Mouse (Mus musculus) C2C12 (cell line): ENCODE measurements around the gene Olfr223. TPM values are rescaled to one million over a fixed set of nuclear protein-coding genes. Genes with fewer than 3 reads are reported as not detected.

Experiments used
- H3K27me3 ChIP-seq: one replicate; pipeline ENCODE4 v1.6.1; 2011; ENCODE audit not compliant: control insufficient read depth, insufficient read depth, insufficient read length
- H3K36me3 ChIP-seq: one replicate; pipeline ENCODE4 v1.6.1; 2011; ENCODE audit not compliant: control insufficient read depth, insufficient read depth
- H3K4me3 ChIP-seq: one replicate; pipeline ENCODE4 v1.5.1; 2011; ENCODE audit warnings: mild to moderate bottlenecking, control low read depth; ENCODE audit not compliant: poor library complexity, insufficient read depth, severe bottlenecking
- H3K79me2 ChIP-seq: one replicate; pipeline ENCODE4 v1.6.1; 2011; ENCODE audit not compliant: control insufficient read depth, insufficient read depth
- H3K79me3 ChIP-seq: one replicate; pipeline ENCODE4 v1.6.1; 2011; ENCODE audit warnings: low read depth, control low read depth
- H3ac ChIP-seq: one replicate; pipeline ENCODE3; 2011; ENCODE audit warnings: low read depth; ENCODE audit not compliant: control insufficient read depth, insufficient read length
- CEBPB ChIP-seq: IDR thresholded peaks from one replicate; pipeline ENCODE4 v1.6.1; 2011; ENCODE audit warnings: low read depth, mild to moderate bottlenecking, control low read depth, moderate library complexity
- CTCF ChIP-seq: IDR thresholded peaks from one replicate; pipeline ENCODE4 v1.5.1; 2011; ENCODE audit not compliant: control insufficient read depth, insufficient read depth, insufficient read length
- FOSL1 ChIP-seq: IDR thresholded peaks from one replicate; pipeline ENCODE4 v1.8.0; 2011; ENCODE audit warnings: mild to moderate bottlenecking, low read length; ENCODE audit not compliant: poor library complexity, insufficient read depth, severe bottlenecking
- MAX ChIP-seq: IDR thresholded peaks from one replicate; pipeline ENCODE4 v1.6.1; 2011; ENCODE audit warnings: mild to moderate bottlenecking, control low read depth
- MYOD1 ChIP-seq: IDR thresholded peaks from one replicate; pipeline ENCODE4 v1.6.1; 2011; ENCODE audit warnings: low read depth; ENCODE audit not compliant: control insufficient read depth, insufficient read length
- MYOG ChIP-seq: IDR thresholded peaks from one replicate; pipeline ENCODE4 v1.6.1; 2011; ENCODE audit not compliant: control insufficient read depth, insufficient read length; ENCODE audit errors: extremely low read depth
- USF1 ChIP-seq: IDR thresholded peaks from one replicate; pipeline ENCODE4 v1.6.1; 2011; ENCODE audit warnings: low read depth, mild to moderate bottlenecking, control low read depth, moderate library complexity
- polyA plus RNA-seq: library from polyadenylated mRNA; unstranded; fragments of >200 nt; fragmentation: generic; extraction: Trizol; gene quantifications from one replicate; pipeline ENCODE4 v1.2.1, GENCODE M21; 2012; ENCODE audit warnings: missing spikeins

Olfr223 gene
- polyA plus RNA-seq, 1 experiment, result not detected

DNA sequence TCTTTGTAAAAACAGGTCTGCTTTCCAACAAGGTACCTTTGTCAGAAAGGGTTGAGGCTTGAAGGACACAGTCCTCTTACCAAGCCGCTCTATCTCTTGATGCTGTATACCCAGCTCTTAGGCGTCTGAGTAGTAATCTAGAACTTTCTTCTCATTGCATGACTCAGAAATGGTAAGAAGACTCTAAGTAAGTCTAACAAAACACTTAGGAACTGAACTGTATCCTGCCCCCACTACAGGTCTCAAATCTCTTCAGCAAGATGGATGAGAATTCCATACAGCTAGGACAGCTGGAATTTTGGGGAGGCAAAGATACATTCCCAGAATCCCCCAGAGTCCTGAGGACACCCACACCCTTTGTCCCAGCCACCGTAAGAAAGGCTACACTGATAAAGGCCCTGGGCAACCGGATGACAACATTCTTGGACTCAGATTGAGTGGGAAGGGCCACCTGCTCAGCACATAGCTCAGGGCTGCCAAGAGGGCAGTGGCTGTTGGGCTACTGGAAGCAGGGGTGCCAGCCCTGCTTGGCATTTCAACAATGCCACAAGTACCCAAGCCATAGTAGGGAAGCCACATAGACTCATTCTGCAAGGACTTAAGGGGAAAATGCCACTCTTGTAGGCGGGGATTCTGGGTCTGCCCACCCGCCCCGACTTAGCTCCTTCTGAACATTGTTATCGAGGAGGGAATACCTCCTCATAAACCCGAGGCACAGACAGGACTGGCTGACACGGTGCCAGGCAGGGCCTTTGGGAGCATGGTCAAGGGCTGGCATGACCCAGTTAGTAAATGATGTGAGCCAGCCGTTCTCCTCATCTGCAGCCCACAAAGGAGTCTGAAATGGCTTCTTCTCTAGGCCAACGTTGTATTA is 43.0 kb upstream of the Olfr223 start:
- Histone ChIP-seq H3ac (peak overlapping the region; percentile 33), H3K36me3 (no peaks in the 10 kb centered on the region), H3K79me3 (no peaks in the 10 kb centered on the region), H3K4me3 (no peak overlapping the region), H3K27me3 (no peaks in the 10 kb centered on the region), H3K79me2 (no peaks in the 10 kb centered on the region)
- TF ChIP-seq CTCF (no peak), MYOD1 (peak; percentile 88), MAX (peak; percentile 83)

DNA sequence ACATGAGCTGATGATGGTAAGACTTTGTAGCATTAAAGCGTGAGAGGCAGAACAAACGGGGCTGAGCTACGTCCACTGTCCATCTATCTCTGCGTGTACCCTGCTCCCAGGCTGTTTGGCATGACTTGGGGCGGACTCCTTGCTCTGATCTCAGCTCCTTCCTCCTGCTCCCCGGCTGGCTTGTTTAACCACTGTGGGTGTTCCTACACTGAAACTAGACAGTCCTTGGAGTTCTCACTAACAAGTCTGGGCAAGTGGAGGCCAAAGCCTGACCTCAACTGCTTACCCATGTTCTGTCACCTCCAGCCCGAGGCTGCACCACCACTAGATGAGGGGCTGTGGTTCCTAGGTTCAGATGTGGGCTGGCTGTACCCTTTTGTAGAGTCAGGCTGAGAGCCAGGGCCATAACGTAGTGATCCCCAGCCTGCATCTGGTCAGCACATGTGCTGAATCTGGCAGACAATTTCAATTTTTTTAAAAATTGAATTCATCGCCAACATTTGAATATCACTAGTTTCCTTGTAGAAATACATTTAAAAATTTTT is 42.2 kb upstream of the Olfr223 start:
- H3K79me2 ChIP-seq, result no peaks in the 10 kb centered on the region
- no peak overlapping the region for H3ac ChIP-seq
- peak; percentile 35 for TF ChIP-seq MAX
- no peak for TF ChIP-seq FOSL1
- TF ChIP-seq USF1, result no peak
- no peak for TF ChIP-seq CTCF
- no peaks in the 10 kb centered on the region for H3K36me3 ChIP-seq
- H3K79me3 ChIP-seq, result no peaks in the 10 kb centered on the region
- H3K27me3 ChIP-seq, result no peaks in the 10 kb centered on the region
- H3K4me3 ChIP-seq, result no peak overlapping the region

DNA sequence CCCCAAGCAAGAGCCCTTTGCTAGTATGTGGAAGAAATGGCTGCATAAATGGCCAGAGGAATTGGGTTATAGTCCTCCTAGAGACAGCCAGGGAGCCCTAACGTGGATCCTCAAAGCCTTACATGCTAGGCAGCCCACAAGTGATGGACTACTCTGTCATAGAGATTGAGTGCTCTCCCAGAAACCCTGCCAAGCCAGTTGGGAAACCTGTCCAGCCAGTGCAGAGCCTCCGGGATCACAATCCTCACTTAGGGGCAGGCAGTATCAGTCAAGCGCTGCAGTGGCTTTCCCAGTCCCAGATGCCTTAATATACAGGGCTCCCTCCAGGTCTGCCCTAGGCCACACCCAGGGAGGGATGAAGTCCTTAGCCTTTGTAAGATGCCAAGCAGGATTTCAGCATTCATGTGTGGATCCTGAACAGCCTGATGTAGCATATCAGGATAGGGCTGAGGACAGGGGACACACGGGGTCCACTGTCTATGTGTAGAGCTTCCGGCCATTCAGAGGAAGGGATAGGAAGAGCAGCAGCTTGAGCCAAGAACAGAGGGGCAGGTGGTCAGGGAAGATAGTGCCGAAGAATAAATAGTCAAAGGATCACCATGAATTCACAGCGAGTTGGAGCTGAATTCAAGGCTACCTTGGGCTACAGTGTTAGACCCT is 41.0 kb upstream of the Olfr223 start:
- no peaks in the 10 kb centered on the region for H3K27me3 ChIP-seq
- no peak overlapping the region for H3ac ChIP-seq
- H3K79me3 ChIP-seq, result no peaks in the 10 kb centered on the region
- H3K79me2 ChIP-seq, result no peaks in the 10 kb centered on the region
- H3K36me3 ChIP-seq, result no peaks in the 10 kb centered on the region
- TF ChIP-seq MAX (no peak), CEBPB (no peak), USF1 (no peak), MYOG (no peak), MYOD1 (no peak), FOSL1 (no peak), CTCF (no peak)
- H3K4me3 ChIP-seq, result no peak overlapping the region

DNA sequence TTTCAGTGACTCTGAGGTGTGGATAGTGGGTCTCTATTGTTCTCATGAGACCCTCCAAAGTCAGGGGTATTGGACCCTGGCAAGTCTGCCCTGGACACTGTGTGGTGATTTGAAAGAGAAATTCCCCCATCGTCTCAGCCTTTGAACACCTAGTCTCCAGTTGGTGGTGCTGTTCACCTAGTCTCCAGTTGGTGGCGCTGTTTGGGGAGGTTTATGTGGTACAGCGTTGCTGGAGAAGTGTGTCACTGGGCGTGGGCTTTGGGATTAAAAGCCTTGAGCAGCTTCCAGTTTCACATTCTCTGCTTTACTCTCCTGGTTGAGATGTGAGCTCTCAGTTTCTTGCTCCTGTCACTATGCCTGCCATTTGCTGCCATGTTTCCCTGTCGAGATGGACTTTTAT is 39.9 kb upstream of the Olfr223 start:
- Histone ChIP-seq H3K36me3 (no peaks in the 10 kb centered on the region), H3K79me2 (no peaks in the 10 kb centered on the region), H3K27me3 (no peaks in the 10 kb centered on the region), H3K4me3 (no peak overlapping the region), H3ac (no peak overlapping the region), H3K79me3 (no peaks in the 10 kb centered on the region)
- peak; percentile 36 for TF ChIP-seq CTCF
- TF ChIP-seq MYOG, result no peak
- no peak for TF ChIP-seq CEBPB
- no peak for TF ChIP-seq USF1

DNA sequence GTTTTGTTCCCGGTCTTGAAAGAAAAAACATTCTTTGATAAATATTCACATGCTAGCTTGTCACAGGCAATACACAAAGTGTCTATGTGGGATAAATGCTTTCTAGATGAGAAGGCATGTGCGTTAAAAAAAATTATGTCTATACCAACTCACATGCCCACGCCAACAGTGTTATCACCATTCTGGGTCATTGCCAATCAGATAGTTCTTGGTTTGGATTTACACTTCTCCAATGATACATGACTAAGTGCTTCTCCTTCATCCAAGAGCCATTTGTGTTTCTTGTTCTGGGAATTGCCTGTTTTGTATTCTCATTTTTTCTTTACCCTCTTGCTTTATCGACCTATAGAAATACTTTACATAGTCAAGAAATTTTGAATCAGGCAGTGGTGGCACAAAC is 38.9 kb upstream of the Olfr223 start:
- Histone ChIP-seq H3K36me3 (no peaks in the 10 kb centered on the region), H3K4me3 (no peak overlapping the region), H3K79me3 (no peaks in the 10 kb centered on the region), H3ac (no peak overlapping the region), H3K27me3 (no peaks in the 10 kb centered on the region), H3K79me2 (no peaks in the 10 kb centered on the region)
- TF ChIP-seq CEBPB, result no peak
- TF ChIP-seq USF1, result no peak
- no peak for TF ChIP-seq MYOD1
- TF ChIP-seq CTCF, result no peak
- TF ChIP-seq MAX, result no peak
- TF ChIP-seq MYOG, result no peak
- TF ChIP-seq FOSL1, result no peak

DNA sequence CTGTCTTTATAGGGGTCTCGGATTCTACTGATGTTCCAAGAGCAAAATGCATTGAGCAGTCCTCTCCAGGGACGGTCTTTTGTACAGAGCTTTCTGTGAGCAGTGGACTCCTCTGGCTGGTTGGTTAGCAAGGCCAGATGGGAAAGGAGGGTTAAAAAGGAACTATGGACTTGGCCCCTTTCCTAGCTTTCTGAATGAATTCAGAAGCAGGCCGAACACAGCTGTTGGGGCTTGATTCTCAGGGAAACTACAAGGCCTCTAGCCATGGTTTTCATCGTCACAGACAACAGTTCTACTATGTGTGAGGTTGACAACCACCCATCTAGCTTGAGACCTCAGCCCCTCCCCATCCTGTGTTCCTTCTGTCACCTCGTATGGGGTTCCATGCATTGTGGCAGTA is 36.8 kb upstream of the Olfr223 start:
- no peaks in the 10 kb centered on the region for H3K79me3 ChIP-seq
- no peaks in the 10 kb centered on the region for H3K79me2 ChIP-seq
- no peaks in the 10 kb centered on the region for H3K27me3 ChIP-seq
- no peak for TF ChIP-seq FOSL1
- TF ChIP-seq MYOD1, result no peak
- TF ChIP-seq MYOG, result no peak
- H3K4me3 ChIP-seq, result no peak overlapping the region
- no peaks in the 10 kb centered on the region for H3K36me3 ChIP-seq
- no peak overlapping the region for H3ac ChIP-seq
